Mouse (Mus musculus) retina, postnatal 1 day (tissue): ENCODE data around the gene Vax2.

Source experiments
- DNase-seq: peaks from one replicate; pipeline ENCODE4 v3.0.0-alpha.2; 2012

The Vax2 gene

DNA sequence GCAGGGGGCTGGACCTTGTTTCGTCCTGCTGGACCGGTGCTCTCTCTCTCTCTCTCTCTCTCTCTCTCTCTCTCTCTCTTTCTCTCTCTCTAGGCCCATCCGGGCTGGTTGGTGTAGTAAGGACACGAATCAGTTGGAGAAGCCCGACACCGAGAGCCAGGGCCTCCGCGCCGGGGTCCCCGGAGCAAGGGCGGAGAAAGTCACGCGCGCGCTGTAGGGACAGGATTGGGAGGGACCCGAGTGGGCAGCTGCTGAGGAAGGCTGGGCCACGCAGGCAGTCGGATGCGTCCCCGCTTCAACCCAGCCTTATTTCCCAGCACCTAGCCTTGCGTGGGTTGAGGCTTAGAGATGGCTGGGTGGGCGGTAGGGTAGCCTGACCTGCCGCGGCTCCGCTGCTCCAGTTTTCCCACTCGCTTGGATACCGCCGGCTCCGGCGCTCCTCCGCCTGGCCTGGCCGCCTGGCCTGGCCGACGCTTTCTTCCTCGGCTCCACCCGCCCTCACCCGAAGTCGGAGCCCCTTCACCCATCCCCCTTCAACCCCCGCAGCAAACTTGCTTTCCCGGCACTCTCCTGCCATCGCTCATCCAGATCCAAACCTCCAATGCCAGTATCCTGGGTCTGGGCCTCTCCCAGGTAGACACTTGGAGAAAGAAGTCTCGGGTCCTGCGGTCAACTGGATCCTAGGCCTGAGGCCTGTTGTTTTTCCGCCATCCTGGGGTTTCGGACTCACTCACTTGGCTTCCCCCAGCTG, 836 bp downstream of the Vax2 start:
- DNase-seq: peak; percentile 69

DNA sequence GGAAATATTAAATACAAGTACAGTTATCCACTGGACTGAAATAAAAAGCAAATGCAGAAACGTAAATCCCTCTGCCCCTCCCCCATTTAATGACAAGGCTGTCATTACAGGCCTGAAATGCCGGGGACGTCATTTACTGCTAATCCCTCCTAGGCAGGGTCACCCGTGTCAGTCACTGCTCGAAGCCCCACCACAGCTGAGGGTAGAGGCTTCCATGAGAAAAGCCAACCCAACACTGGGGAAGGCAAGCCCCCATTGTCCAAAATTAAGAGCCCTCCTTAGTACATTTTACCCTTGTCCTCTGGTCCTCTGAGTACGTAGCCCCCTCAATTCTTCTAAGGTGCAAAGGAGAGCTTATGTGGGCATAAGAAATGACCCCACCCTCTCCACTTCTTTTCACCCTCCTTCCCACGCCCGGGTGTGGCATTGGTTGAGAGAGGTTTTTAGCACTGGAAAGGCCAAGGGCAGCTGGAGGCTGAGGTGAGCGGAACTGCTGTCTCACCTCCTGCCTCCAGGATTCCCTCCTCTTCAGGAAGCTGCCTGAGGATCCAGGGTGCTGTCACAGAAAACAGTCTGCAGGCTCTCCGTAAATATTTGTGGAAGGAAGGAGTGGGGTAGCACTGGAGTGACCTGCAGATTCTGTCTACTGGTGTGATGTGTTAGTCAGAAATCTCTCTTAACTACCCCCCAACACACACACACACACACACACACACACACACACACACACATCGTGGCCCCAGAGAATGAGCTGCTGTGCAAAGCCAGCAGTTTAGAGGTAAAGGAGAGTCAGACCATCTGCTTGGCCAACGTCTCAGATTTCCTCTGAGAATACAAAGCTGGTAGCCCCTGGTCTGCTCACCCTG, 2.4 kb downstream of the Vax2 start:
- no peak for DNase-seq

DNA sequence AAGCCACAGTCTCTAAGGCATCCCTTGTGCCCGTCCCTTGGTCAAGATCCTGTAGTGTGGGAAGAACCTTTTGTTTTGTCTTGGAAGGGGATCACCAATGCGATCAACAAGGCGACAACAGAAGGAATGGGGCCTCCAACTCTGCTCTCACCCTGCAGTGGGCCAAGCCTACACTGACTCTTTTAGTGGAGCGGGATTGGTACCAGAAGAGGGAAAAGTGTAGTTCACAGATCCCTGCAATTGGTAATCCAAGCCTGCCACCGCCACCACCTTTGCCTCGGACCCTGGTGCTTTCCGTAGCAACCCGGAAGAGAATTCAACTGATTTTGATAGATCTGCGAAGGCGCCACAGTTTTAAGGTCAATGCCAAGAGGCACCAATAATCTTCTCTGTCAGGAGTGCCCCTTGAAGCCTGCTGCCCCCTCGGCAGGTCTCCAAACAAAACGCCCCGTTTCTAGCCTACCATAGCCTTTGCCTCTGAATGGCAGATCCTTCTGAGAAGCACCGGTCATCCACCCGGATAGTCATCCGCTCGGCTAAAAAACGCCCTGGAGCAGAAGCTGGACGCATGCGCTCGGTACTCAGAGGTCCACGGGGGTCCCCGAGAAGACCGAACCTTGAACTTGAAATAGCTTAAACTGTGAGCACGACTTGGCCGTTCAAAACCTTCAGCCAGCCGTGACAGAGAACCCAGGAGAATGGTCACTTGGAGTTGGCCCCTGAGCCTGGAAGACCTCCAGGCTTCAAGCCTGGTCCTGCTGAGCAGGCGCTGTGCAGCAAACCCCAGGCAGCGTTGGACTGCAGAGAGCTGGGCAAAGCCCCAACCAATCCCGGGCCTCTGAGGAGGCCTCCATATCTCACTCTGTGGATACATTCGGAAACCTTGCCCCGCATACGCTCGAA, 3.4 kb downstream of the Vax2 start:
- DNase-seq: peak; percentile 64

DNA sequence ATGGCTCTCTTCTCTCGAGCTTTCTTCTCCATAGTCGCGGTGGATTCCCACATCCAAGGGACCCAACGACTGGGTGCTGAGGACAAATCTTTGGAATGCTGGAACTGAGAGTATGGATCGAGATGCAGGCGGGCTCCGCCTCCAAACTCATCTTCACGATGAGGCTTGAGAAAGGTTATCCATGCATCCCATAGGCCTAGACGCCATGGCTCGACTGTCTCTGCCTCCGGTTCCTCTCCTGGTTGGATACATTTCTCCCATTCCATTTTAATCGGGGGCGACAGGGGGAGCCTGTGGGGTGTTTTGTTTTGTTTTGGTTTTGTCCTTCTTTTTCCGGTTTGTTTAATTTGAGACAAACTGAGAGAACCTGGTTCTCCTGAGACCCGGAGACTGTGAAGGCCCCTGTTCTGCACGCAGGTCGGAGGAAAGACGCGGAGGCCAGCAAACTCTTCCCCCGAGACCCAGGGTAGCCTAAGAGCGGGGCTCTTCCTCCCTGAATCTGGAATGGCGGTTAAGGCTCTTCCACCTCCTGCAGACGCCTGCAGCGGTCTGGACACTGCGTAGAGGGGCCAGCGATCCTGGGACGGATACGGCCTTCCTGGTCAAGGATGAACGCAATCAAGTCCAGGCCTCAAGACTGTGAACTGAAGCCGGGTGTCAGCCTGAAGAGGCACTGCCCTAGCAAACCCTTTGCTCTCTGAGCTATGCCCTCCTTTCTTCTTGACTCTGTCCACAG, 4.6 kb downstream of the Vax2 start:
- DNase-seq: peak; percentile 59

DNA sequence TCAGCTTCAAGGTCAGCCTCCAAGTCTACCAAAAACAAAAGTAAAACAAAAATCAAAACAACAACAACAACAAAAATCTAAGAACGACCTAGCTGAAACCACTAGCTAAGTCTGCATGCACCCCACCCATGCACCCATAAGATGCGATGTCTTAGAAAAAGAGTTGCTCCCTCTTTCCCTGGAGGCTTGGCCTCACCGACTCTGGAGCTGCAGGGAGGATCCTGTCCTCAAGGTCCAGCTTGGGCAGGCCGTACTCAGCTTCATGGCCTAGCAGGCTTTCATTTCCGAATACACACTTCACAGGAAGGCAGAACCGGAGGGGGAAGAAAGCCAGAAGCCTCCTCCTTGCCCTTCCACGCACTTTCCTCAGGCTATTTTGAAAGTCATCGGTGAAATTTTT, 6.0 kb downstream of the Vax2 start:
- DNase-seq: no peak

DNA sequence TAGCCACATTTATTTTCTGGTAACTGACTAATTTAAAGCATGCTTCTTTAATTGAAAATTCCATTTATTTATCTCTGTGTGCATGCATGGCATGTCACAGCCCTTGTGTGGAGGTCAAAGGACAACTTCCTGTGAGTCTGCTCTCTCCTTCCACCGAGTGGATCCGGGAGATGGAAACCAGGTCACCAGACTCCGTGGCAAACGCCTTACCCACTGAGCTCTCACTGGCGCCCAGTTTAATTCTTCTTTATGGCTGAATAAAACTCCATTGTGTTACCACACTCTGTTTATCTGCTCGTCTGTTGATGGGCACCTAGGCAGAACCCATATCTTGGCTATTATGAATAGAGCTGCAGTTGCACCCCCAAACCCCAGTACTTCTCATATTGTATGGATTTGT, 11.5 kb downstream of the Vax2 start:
- DNase-seq: peak; percentile 63

DNA sequence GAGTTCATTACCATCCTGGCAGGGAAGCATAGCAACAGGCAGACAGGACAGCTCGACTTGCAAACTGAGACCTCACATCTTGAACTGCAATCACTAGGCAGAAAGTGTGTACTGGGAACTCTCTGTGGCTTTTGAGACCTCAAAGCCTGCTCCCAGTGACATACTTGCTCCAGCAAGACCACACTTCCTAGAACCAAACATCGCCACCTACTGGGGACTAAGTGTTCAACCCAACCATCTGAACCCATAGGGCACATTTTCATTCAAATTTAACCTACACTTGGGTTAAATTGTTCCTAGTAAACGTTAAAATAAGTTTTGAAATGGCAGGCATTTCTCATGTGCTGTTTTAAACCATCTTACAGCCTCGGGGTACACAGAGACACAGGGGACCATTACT, 16.1 kb downstream of the Vax2 start:
- peak; percentile 62 for DNase-seq

DNA sequence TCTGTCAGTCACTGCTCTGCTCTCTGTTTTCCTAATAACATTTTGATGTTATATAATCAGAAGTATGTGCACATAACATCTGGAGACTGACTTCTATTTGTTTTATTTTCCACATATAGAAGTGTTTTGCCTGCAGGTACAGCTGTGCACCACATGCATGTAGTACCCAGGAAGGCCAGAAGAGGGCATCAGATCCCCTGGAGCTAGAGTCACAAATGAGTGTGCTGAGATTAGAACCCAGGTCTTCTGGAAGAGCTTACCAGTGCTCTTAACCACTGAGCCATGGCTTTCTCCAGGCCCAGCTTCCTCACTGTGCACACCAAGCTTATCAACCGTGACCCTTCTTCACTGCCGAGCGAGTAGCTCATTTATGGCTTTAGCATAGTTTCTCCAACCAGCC, 17.4 kb downstream of the Vax2 start:
- no peak for DNase-seq

DNA sequence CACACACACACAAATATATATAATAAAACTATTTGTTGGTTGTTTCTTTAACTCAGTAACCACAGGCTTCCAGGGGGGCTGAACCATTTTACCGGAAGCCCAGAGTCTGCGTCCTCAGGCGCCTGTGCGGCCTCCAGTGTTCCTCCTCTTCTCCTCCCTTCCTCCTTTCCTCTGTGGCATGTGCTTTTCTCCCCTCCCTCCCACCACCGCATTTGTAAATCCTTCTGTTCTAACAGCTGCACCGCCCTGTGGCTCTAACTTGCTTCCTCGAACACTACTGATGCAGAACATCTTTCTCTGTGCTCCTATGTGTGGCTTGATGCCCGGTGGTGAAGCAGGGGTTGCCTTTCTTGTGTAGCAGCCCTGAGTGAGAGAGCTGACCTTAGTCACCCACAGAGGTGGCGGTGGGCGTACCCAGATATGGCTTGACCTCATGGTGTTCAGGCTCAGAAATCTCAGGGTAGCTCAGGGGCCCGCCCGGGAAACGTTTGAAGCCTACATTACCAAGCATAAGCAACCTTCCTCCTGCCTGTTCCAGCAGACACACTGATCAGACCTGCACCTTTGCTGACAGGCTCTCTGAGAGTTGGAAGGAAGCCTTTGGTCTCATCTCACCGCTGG, 18.4 kb downstream of the Vax2 start:
- no peak for DNase-seq

DNA sequence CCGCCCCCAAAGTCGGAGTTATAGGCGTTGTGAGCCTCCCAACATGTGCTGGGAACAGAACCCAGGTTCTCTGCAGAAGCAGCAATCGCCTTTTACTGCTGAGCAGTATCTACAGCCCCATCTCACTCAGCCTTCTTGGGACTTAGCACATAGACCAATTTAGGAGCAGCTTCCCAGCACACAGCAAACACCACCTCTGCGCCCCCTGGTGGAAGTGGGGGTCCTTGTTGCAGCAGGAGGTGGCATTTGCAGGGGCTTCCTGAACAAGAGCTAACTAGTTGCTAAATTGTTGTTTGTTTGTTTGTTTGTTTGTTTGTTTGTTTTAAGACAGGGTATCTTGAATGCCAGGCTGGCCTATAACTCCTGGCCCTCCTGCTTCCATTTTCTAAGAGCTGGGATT, 20.1 kb downstream of the Vax2 start:
- DNase-seq: peak; percentile 84

DNA sequence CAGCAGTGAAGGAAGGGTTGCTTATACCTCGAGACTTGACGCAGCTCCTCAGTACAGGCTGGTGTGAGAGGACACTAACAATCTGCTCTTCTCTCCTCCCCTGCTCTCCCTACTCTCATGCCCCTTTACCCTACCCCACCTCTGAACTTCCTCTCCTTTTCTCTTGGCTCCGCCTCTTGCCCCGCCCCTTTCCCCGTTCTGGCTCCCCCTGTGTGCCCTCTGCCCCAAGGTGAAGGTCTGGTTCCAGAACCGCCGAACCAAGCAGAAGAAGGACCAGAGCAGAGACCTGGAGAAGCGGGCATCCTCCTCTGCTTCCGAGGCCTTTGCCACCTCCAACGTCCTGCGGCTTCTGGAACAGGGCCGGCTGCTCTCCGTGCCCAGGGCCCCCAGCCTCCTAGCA, 26.2 kb downstream of the Vax2 start:
- no peak for DNase-seq

DNA sequence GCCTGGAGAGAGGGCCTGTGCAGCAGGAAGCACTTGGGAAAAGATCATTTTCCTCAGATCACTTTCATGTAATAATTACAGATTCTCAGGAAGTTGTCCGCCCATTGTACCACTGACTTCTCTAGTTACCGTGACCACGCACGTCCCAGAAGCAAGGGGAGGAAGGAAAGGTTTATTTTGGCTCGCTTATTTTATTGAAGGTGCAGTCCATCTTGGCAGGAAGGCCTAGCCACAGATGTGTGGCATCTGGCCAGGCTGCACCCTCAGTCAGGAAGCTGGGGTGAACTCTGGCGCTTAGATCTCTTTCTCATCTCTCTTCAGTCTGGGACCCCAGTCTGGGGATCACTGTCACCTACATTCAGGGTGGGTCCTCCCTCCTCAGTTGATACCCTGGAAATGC, 27.5 kb downstream of the Vax2 start:
- no peak for DNase-seq

DNA sequence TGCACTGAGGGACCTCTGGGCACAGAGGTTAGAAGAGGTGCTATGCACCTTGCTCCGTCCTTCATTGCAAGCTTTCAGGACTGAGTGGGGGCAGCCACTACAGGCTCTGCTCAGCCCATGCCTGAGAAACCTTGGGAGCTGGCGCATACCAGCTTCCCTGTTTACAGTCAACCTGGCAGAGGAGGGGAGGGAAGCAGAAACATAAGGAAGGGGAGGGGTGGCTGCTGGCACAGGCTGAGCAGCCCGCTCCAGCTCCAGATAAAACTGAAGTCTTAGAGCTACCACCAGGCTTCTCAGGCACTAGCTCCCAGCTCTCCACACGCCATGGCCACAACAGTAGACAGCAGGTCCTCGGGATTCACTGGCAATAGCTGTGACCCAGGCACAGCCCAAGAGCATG, 31.7 kb downstream of the Vax2 start, which contains the start of gene Atp6v1b1:
Atp6v1b1 (plus strand) TSS at position 230 of the 400 bp plus-strand sequence.
- no peak for DNase-seq

DNA sequence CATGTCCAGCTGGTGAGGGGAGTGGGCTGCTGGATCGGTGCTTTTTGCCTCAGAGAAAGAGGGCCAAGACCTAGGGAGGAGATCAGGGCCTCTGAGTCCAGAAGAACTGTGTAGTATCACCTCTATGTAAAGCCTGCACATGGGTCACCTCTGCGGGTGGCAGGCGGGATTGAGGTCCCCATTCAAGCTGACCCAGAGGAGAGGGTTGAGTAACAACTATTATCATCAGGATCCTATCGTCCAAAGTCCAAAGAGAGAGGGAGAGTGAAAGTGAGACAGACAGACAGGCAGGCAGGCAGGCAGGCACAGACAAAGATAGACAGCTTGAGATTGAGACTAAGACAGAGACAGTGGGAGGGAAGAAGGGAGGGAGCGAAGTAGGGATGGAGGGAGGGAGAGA, 32.1 kb downstream of the Vax2 start:
- no peak for DNase-seq

DNA sequence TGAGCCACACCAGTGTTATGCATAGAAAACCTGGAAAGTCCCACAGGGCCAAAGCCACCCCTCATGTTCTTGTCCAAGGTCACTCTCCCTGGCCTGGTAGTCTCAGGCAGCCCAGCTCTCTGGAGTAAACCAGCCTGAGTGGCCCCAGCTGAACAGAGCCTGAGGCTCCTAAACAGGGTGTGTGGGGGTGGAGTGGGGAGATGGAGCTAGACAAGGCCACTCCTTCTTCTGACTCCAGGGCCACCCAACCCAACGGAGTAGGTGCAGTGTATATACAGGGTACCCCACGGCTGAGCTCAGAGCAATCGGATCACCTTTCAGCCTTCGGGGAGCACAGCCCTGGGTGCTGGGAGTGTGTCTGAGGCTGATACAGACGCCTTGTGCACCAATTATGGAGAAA, 33.1 kb downstream of the Vax2 start:
- no peak for DNase-seq

DNA sequence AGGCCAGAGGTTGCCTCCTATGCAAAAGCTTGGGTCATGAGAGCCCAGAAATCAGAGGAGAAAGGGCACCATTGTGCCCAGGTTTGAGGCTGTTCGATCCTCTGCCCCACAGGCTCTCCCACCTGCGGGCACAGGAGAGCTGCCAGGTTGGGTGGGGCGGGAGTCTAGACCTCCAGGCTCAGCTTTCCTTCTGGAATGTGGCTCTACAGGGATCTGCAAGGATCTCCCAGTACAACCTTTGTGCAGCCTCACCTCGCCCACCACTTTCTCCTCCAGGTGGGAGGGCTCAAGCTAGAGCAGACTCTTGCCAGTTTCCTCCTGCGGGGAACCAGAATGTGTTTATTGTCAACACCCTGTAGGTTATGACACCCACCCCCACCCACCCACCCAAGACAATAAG, 33.5 kb downstream of the Vax2 start:
- no peak for DNase-seq

DNA sequence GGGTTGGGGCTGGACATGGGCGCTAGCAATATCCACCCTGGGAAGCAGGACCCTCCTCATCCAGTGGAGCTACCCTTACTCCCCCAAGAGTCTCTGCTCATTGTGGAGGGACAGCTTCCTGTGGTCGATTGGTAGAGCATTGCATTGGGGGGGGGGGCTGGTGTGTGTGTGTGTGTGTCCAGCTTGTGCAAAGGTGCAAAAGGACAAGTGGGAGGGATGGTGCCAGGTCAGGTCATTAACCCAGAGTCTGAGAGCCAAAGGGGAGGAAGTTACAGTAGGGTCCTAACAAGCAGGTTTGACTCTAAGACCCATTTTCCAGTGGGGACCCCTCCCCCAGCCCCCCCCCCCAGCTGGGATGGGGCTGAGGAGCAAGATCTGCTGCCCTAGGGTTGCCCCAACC, 34.4 kb downstream of the Vax2 start:
- DNase-seq: no peak

DNA sequence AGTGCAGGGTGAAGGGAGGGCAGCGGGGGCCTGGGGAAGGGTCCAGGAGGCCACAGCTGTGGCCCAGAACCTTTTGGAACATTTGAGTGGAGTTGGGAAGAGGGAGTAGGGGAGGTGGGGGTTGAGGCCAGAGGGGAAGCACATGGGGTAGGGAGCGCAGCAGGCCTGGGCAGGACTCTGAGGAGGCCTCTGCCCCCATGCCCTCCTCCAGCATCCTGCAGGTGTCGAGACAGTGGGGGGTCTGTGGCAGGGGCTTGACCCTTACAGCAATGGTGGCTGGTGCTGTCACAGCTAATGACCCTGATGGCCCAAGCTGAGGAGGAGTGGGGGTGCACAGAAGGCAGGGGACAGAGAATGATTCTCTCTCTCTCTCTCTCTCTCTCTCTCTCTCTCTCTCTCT, 38.2 kb downstream of the Vax2 start:
- peak; percentile 59 for DNase-seq

DNA sequence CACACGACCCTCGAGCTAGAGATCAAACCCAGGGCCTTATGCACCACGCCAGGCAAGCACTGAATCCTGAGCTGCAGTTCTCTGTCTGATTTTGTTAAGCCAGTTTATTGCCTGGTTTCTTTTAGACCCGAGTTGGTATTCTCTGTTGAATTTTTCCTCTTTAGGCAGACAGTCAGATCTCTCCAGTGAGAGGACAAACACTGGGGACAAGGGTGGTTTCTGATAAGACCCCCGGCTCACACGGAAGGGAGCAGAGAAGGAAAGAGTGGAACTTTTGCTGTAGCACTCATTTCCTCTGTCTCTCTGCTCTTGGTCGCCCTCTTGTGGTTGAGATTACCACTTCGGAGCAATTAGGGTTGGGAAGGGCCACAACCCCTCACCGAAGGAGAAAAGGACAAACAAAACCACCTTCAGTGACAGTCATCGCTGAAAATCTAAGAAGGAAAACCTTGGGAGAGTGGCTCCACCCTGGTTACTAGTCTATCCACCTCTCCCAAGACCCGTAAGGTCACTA, 39.2 kb downstream of the Vax2 start:
- DNase-seq: peak; percentile 82

DNA sequence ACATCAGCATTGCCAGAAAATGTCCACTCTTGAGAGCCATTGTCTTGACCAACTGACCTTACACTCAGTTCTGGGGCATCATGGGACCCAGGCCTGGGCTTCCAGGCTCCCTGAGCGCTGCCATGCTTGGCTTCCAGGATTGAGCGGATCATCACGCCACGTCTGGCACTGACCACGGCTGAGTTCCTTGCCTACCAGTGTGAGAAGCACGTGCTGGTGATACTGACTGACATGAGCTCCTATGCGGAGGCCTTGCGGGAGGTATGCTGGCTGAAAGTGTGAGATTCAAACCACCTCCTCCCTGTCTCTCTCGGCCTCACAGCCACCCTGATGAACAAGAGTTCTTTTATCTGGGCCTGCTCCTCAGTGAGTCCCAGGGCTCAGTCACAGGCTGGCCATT, 45.0 kb downstream of the Vax2 start:
- no peak for DNase-seq

DNA sequence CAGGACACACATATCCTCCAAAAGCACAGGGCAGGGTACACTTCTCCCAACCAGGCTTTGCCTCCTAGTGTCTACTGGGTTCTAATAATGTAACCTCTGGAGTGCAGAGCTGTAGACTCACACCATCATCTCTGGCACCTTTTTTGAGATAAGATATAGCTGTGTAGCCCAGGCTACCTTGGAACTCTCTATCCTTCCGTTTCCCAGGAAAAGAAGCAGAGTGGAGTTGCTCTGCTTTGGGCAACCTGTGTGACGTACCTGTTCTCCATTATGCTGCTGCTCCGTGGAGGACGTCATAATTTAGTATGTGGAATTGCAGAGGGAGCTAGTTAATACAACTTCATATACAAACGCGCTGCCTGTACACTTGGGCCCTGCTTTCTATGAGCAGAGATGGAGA, 51.3 kb downstream of the Vax2 start, which contains the start of gene Ankrd53:
Ankrd53 (plus strand) TSS at position 301 of the 400 bp plus-strand sequence.
- no peak for DNase-seq
